Comparison of ENCODE assay signal across 32 mouse cellular contexts in the genomic region with DNA sequence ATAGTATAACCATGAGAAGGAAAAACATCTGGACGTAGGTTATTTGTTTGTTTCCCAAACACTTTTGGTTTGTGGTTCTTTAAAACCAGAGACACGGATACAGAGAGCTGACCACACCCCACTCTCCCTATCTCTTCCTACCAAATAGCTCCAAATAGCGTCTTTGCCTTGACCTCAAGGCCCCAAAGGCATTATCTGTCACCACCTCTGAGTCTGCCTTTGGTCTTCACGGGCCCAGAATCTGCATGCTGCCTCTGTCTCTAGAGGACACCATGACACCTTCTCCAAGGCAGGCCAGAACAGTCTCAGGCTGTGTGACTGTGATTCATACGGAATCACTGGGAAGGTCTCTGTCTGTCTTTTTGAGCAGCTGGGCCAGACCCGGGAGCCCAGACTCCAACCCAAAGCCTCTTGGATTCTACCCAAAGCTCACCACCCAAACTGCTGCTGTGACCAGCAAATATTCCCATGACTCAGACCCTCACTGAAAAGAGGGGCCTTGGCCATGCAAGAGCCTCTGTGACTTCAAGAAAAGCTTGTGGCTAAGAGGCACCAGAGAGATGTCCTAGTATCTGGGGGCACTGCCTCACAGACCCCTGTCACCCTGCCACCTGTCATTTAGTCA. TPM values are rescaled to one million over a fixed set of nuclear protein-coding genes. Genes with fewer than 3 reads are reported as not detected.
A peak's percentile ranks its signal among the peaks of the same experiment; 100 is the strongest.
DNase-seq lines count a peak whose midpoint lies in the region; ATAC-seq lines count a peak whose summit lies in the region.
"Had no signal": no experiment of that assay in that cellular context is flagged by ENCODE, and none has a peak within 500 bp of the region (broad histone marks: within the 10 kb centered on the region; RNA-seq: fewer than 3 reads in every experiment).

No protein-coding gene starts in this region.

- H3K36me3 ChIP-seq in lung, embryonic 15.5 days = no peaks in the 10 kb centered on the region
- H3K36me3 ChIP-seq in liver, embryonic 12.5 days = no peaks in the 10 kb centered on the region
- H3K36me3 ChIP-seq: heart, embryonic 13.5 days; hindbrain, embryonic 12.5 days; limb, embryonic 13.5 days; midbrain, embryonic 13.5 days had no signal

- no peaks in the 10 kb centered on the region for H3K9me3 ChIP-seq in lung, embryonic 15.5 days
- H3K9me3 ChIP-seq in liver, embryonic 12.5 days (replicated peaks) = no peaks in the 10 kb centered on the region
- H3K9me3 ChIP-seq: heart, embryonic 13.5 days; hindbrain, embryonic 12.5 days; limb, embryonic 13.5 days; midbrain, embryonic 13.5 days had no signal

- no peaks in the 10 kb centered on the region for H3K27me3 ChIP-seq in lung, embryonic 15.5 days
- H3K27me3 ChIP-seq in liver, embryonic 12.5 days (replicated peaks) = peaks cover 16% of the 10 kb centered on the region
- H3K27me3 ChIP-seq: heart, embryonic 13.5 days; hindbrain, embryonic 12.5 days; limb, embryonic 13.5 days; midbrain, embryonic 13.5 days had no signal

- no peak overlapping the region for H3K4me2 ChIP-seq in lung, embryonic 15.5 days
- peak overlapping the region; percentile 23 for H3K4me2 ChIP-seq in liver, embryonic 12.5 days
- H3K4me2 ChIP-seq: heart, embryonic 13.5 days; hindbrain, embryonic 12.5 days; limb, embryonic 13.5 days; lung, embryonic 14.5 days; midbrain, embryonic 13.5 days had no signal

- DNase-seq in lung, postnatal 25 days (ENCODE audit: low spot score) = no peak
- peak; percentile 57 for DNase-seq in Muller cell, postnatal 12 days (ENCODE audit: inconsistent ontology term)
- DNase-seq in heart, adult 18-20 months = no peak
- DNase-seq in embryo, embryonic 10 days (ENCODE audit: low spot score) = no peak
- DNase-seq: adrenal gland, postnatal 36 days; B cell, adult 2 months; cerebellum, adult 18-20 months; cerebellum, postnatal 14 days; embryo, embryonic 11 days; heart, postnatal 14 days; kidney, postnatal 4 days; lung, embryonic 14.5 days; lung, postnatal 4 days; thymus, postnatal 25 days had no signal

- no peaks in the 10 kb centered on the region for H3K4me1 ChIP-seq in lung, embryonic 15.5 days
- peaks cover 26% of the 10 kb centered on the region for H3K4me1 ChIP-seq in liver, embryonic 12.5 days
- H3K4me1 ChIP-seq: hindbrain, embryonic 12.5 days; limb, embryonic 13.5 days; midbrain, embryonic 13.5 days had no signal

- H3K4me3 ChIP-seq in lung, embryonic 15.5 days = no peak overlapping the region
- H3K4me3 ChIP-seq in liver, embryonic 12.5 days = no peak overlapping the region
- H3K4me3 ChIP-seq: heart, embryonic 13.5 days; hindbrain, embryonic 12.5 days; limb, embryonic 13.5 days; midbrain, embryonic 13.5 days had no signal

- 0 out of 2 replicates have a peak, but pooled peaks have one; percentile 28 for ATAC-seq in lung, embryonic 15.5 days (ENCODE audit: borderline replicate concordance, extremely low read depth, low FRiP score, low TSS enrichment)
- ATAC-seq in liver, embryonic 12.5 days = peak; percentile 82
- peak; percentile 89 for ATAC-seq in megakaryocyte-erythroid progenitor cell, adult 5-6 weeks (replicated peaks; ENCODE audit: low FRiP score, low TSS enrichment, poor library complexity, severe bottlenecking)
- ATAC-seq in monocyte, adult 5-6 weeks (replicated peaks; ENCODE audit: insufficient number of reproducible peaks, low FRiP score, low TSS enrichment, poor library complexity, severe bottlenecking) = no peak
- ATAC-seq: forebrain, embryonic 14.5 days; intestine, postnatal 0 days; midbrain, embryonic 13.5 days had no signal

- H3K9ac ChIP-seq in lung, embryonic 15.5 days = no peak overlapping the region
- no peak overlapping the region for H3K9ac ChIP-seq in liver, embryonic 12.5 days
- H3K9ac ChIP-seq: heart, embryonic 13.5 days; hindbrain, embryonic 12.5 days; limb, embryonic 13.5 days; lung, embryonic 14.5 days; midbrain, embryonic 13.5 days had no signal

- 63% methylated on average over 6 of the region's 6 CpGs for WGBS in lung, embryonic 15.5 days
- WGBS in liver, embryonic 12.5 days (ENCODE audit: insufficient replicate concordance) = 26% methylated on average over 6 of the region's 6 CpGs

- H3K27ac ChIP-seq in lung, embryonic 15.5 days = no peak overlapping the region
- H3K27ac ChIP-seq in liver, embryonic 12.5 days = no peak overlapping the region
- H3K27ac ChIP-seq: heart, embryonic 13.5 days; hindbrain, embryonic 12.5 days; limb, embryonic 13.5 days; midbrain, embryonic 13.5 days had no signal

RNA-seq across cellular contexts. Expression of a gene that starts 10.1 kb away (rescaled TPM):
- polyA plus RNA-seq in lung, embryonic 15.5 days (2015; fragmentation: Nextera tagmentation; extraction: Ambion mirVana) = 0.35 and 0.41 TPM in 2 replicates
- 0.16 and 0.20 TPM in 2 replicates for polyA plus RNA-seq in liver, embryonic 12.5 days (2016; fragmentation: Nextera tagmentation; extraction: Ambion mirVana)
- total RNA-seq in megakaryocyte-erythroid progenitor cell, adult 5-6 weeks (2014; fragmentation: Nextera tagmentation) = not detected in 2 replicates
- 0.70 TPM in 1 of 2 replicates, not detected in the other for total RNA-seq in megakaryocyte-erythroid progenitor cell, adult 5-6 weeks (2017)
- 2.6 TPM in 1 of 3 replicates, not detected in the others for total RNA-seq in monocyte, adult 5-6 weeks (2017)
- total RNA-seq in heart, adult 18-20 months (2021) = under 1 TPM; 0.84 to 0.95 TPM
- total RNA-seq: gastrocnemius, adult 8-10 months; left cerebral cortex, postnatal 25 days had no signal
- polyA plus RNA-seq: intestine, postnatal 0 days; kidney, embryonic 14.5 days had no signal

RNA-seq across cellular contexts. Expression of a gene that starts 11.2 kb away (rescaled TPM):
- polyA plus RNA-seq in lung, embryonic 15.5 days (2015; fragmentation: Nextera tagmentation; extraction: Ambion mirVana) = 104 and 130 TPM in 2 replicates
- polyA plus RNA-seq in liver, embryonic 12.5 days (2016; fragmentation: Nextera tagmentation; extraction: Ambion mirVana) = 13.1 and 16.1 TPM in 2 replicates
- total RNA-seq in megakaryocyte-erythroid progenitor cell, adult 5-6 weeks (2014; fragmentation: Nextera tagmentation) = 62.1 and 69.2 TPM in 2 replicates
- 17.3 and 25.3 TPM in 2 replicates for total RNA-seq in megakaryocyte-erythroid progenitor cell, adult 5-6 weeks (2017)
- 1.9 to 2.9 TPM (median 2.0 TPM) in 3 replicates for total RNA-seq in monocyte, adult 5-6 weeks (2017)
- 100 to 1,000 TPM; 636 to 666 TPM for total RNA-seq in heart, adult 18-20 months (2021)

RNA-seq across cellular contexts. Expression of a gene that starts 18.4 kb away (rescaled TPM):
- 0.05 and 0.12 TPM in 2 replicates for polyA plus RNA-seq in lung, embryonic 15.5 days (2015; fragmentation: Nextera tagmentation; extraction: Ambion mirVana)
- 0.65 and 0.97 TPM in 2 replicates for polyA plus RNA-seq in liver, embryonic 12.5 days (2016; fragmentation: Nextera tagmentation; extraction: Ambion mirVana)
- total RNA-seq in megakaryocyte-erythroid progenitor cell, adult 5-6 weeks (2014; fragmentation: Nextera tagmentation) = 1.5 TPM in 1 of 2 replicates, not detected in the other
- total RNA-seq in megakaryocyte-erythroid progenitor cell, adult 5-6 weeks (2017) = 0.38 and 0.57 TPM in 2 replicates
- 3.5 to 10.4 TPM (median 7.4 TPM) in 3 replicates for total RNA-seq in monocyte, adult 5-6 weeks (2017)
- total RNA-seq in heart, adult 18-20 months (2021) = under 1 TPM in 1 of 2 experiments, not detected in 1; 0.44 TPM
- total RNA-seq: gastrocnemius, adult 8-10 months; left cerebral cortex, postnatal 25 days had no signal
- polyA plus RNA-seq: heart, embryonic 13.5 days; hindbrain, embryonic 12.5 days; kidney, embryonic 14.5 days; testis, adult 2 months had no signal

RNA-seq across cellular contexts. Expression of a gene that starts 59.0 kb away (rescaled TPM):
- not detected in 2 replicates for polyA plus RNA-seq in lung, embryonic 15.5 days (2015; fragmentation: Nextera tagmentation; extraction: Ambion mirVana)
- polyA plus RNA-seq in liver, embryonic 12.5 days (2016; fragmentation: Nextera tagmentation; extraction: Ambion mirVana) = not detected in 2 replicates
- total RNA-seq in megakaryocyte-erythroid progenitor cell, adult 5-6 weeks (2014; fragmentation: Nextera tagmentation) = not detected in 2 replicates
- total RNA-seq in megakaryocyte-erythroid progenitor cell, adult 5-6 weeks (2017) = not detected in 2 replicates
- total RNA-seq in monocyte, adult 5-6 weeks (2017) = not detected in 3 replicates
- total RNA-seq in heart, adult 18-20 months (2021) = not detected
- total RNA-seq: adrenal gland, postnatal 36 days; gastrocnemius, adult 8-10 months; granulocyte monocyte progenitor cell, adult 5-6 weeks; heart, postnatal 14 days; left cerebral cortex, postnatal 25 days had no signal
- polyA plus RNA-seq: embryonic facial prominence, embryonic 14.5 days; forebrain, embryonic 14.5 days; frontal cortex, adult 2 months; heart, embryonic 13.5 days; hindbrain, embryonic 12.5 days; intestine, postnatal 0 days; kidney, embryonic 14.5 days; limb, embryonic 13.5 days; lung, embryonic 14.5 days; midbrain, embryonic 13.5 days; neural tube, embryonic 14.5 days; testis, adult 2 months had no signal

Comparison
In these comparisons a context has a peak if more than half of its experiments do, and no peak if none do; other contexts are left out.
1. RNA of a gene that starts 11.2 kb away (total RNA-seq): 636 to 666 TPM in heart, adult 18-20 months; 17.3 to 69.2 TPM in megakaryocyte-erythroid progenitor cell, adult 5-6 weeks and 1.9 to 2.9 TPM in monocyte, adult 5-6 weeks; every median in the first group is over 4 times any median in the second.